Mouse (Mus musculus): ENCODE results near the gene Il4i1.

Il4i1 gene

GRCm38 (mm10) chr7:44815721-44816469, at the start of gene Il4i1, which contains the start of gene Nup62:
Gene Il4i1, plus strand, starts transcription at chr7:44816387.
Gene Nup62, plus strand, starts transcription at chr7:44816088.
- peak; percentile 99 for DNase-seq (ENCODE audit: low read depth, low spot score)

GRCm38 (mm10) chr7:44768129-44768528, 48.1 kb upstream of the Il4i1 start:
- DNase-seq (ENCODE audit: low read depth, low spot score), result no peak

GRCm38 (mm10) chr7:44770046-44770578, 46.1 kb upstream of the Il4i1 start:
- peak; percentile 54 for DNase-seq (ENCODE audit: low read depth, low spot score)

GRCm38 (mm10) chr7:44772591-44773204, 43.5 kb upstream of the Il4i1 start:
- peak; percentile 64 for DNase-seq (ENCODE audit: low read depth, low spot score)

GRCm38 (mm10) chr7:44776849-44777498, 39.2 kb upstream of the Il4i1 start:
- no peak for DNase-seq (ENCODE audit: low read depth, low spot score)

- DNase-seq (ENCODE audit: low read depth, low spot score), result no peak
Observed at GRCm38 (mm10) chr7:44780101-44780500, 36.1 kb upstream of the Il4i1 start.

GRCm38 (mm10) chr7:44789531-44789930, 26.7 kb upstream of the Il4i1 start:
- no peak for DNase-seq (ENCODE audit: low read depth, low spot score)

- no peak for DNase-seq (ENCODE audit: low read depth, low spot score)
Observed at GRCm38 (mm10) chr7:44790066-44790465, 26.1 kb upstream of the Il4i1 start.

- DNase-seq (ENCODE audit: low read depth, low spot score), result no peak
Observed at GRCm38 (mm10) chr7:44792781-44793180, 23.4 kb upstream of the Il4i1 start.

GRCm38 (mm10) chr7:44808927-44809326, 7.3 kb upstream of the Il4i1 start:
- no peak for DNase-seq (ENCODE audit: low read depth, low spot score)

- DNase-seq (ENCODE audit: low read depth, low spot score), result no peak
Observed at GRCm38 (mm10) chr7:44809466-44809865, 6.7 kb upstream of the Il4i1 start.

- no peak for DNase-seq (ENCODE audit: low read depth, low spot score)
Observed at GRCm38 (mm10) chr7:44810365-44810764, 5.8 kb upstream of the Il4i1 start.

- DNase-seq (ENCODE audit: low read depth, low spot score), result no peak
Observed at GRCm38 (mm10) chr7:44810819-44811557, 5.2 kb upstream of the Il4i1 start.

- no peak for DNase-seq (ENCODE audit: low read depth, low spot score)
Observed at GRCm38 (mm10) chr7:44812651-44813325, 3.4 kb upstream of the Il4i1 start.

GRCm38 (mm10) chr7:44813985-44814384, 2.2 kb upstream of the Il4i1 start:
- no peak for DNase-seq (ENCODE audit: low read depth, low spot score)

- DNase-seq (ENCODE audit: low read depth, low spot score), result no peak
Observed at GRCm38 (mm10) chr7:44814423-44814822, 1.8 kb upstream of the Il4i1 start.

- peak; percentile 35 for DNase-seq (ENCODE audit: low read depth, low spot score)
Observed at GRCm38 (mm10) chr7:44814952-44815553, 1.1 kb upstream of the Il4i1 start.

GRCm38 (mm10) chr7:44816470-44817021, 359 bp downstream of the Il4i1 start, which contains the start of gene Atf5:
Gene Atf5, minus strand, starts transcription at chr7:44816658.
- no peak for DNase-seq (ENCODE audit: low read depth, low spot score)

GRCm38 (mm10) chr7:44817441-44817840, 1.3 kb downstream of the Il4i1 start:
- DNase-seq (ENCODE audit: low read depth, low spot score), result no peak

- no peak for DNase-seq (ENCODE audit: low read depth, low spot score)
Observed at GRCm38 (mm10) chr7:44818164-44818563, 2.0 kb downstream of the Il4i1 start.
